Mouse (Mus musculus) C2C12 (cell line): ENCODE data around the gene Dnajc22. TPM values are rescaled to one million over a fixed set of nuclear protein-coding genes. Genes with fewer than 3 reads are reported as not detected.

Experiments
- H3K27me3 ChIP-seq: one replicate; pipeline ENCODE4 v1.6.1; 2011; ENCODE audit not compliant: control insufficient read depth, insufficient read depth, insufficient read length
- H3K36me3 ChIP-seq: one replicate; pipeline ENCODE4 v1.6.1; 2011; ENCODE audit not compliant: control insufficient read depth, insufficient read depth
- H3K4me3 ChIP-seq: one replicate; pipeline ENCODE4 v1.5.1; 2011; ENCODE audit warnings: mild to moderate bottlenecking, control low read depth; ENCODE audit not compliant: poor library complexity, insufficient read depth, severe bottlenecking
- H3K79me2 ChIP-seq: one replicate; pipeline ENCODE4 v1.6.1; 2011; ENCODE audit not compliant: control insufficient read depth, insufficient read depth
- H3K79me3 ChIP-seq: one replicate; pipeline ENCODE4 v1.6.1; 2011; ENCODE audit warnings: low read depth, control low read depth
- H3ac ChIP-seq: one replicate; pipeline ENCODE3; 2011; ENCODE audit warnings: low read depth; ENCODE audit not compliant: control insufficient read depth, insufficient read length
- CEBPB ChIP-seq: IDR thresholded peaks from one replicate; pipeline ENCODE4 v1.6.1; 2011; ENCODE audit warnings: low read depth, mild to moderate bottlenecking, control low read depth, moderate library complexity
- CTCF ChIP-seq: IDR thresholded peaks from one replicate; pipeline ENCODE4 v1.5.1; 2011; ENCODE audit not compliant: control insufficient read depth, insufficient read depth, insufficient read length
- FOSL1 ChIP-seq: IDR thresholded peaks from one replicate; pipeline ENCODE4 v1.8.0; 2011; ENCODE audit warnings: mild to moderate bottlenecking, low read length; ENCODE audit not compliant: poor library complexity, insufficient read depth, severe bottlenecking
- MAX ChIP-seq: IDR thresholded peaks from one replicate; pipeline ENCODE4 v1.6.1; 2011; ENCODE audit warnings: mild to moderate bottlenecking, control low read depth
- MYOD1 ChIP-seq: IDR thresholded peaks from one replicate; pipeline ENCODE4 v1.6.1; 2011; ENCODE audit warnings: low read depth; ENCODE audit not compliant: control insufficient read depth, insufficient read length
- MYOG ChIP-seq: IDR thresholded peaks from one replicate; pipeline ENCODE4 v1.6.1; 2011; ENCODE audit not compliant: control insufficient read depth, insufficient read length; ENCODE audit errors: extremely low read depth
- USF1 ChIP-seq: IDR thresholded peaks from one replicate; pipeline ENCODE4 v1.6.1; 2011; ENCODE audit warnings: low read depth, mild to moderate bottlenecking, control low read depth, moderate library complexity
- polyA plus RNA-seq: library from polyadenylated mRNA; unstranded; fragments of >200 nt; fragmentation: generic; extraction: Trizol; gene quantifications from one replicate; pipeline ENCODE4 v1.2.1, GENCODE M21; 2012; ENCODE audit warnings: missing spikeins

The Dnajc22 gene
- polyA plus RNA-seq, 1 experiment: 0.74 TPM

DNA sequence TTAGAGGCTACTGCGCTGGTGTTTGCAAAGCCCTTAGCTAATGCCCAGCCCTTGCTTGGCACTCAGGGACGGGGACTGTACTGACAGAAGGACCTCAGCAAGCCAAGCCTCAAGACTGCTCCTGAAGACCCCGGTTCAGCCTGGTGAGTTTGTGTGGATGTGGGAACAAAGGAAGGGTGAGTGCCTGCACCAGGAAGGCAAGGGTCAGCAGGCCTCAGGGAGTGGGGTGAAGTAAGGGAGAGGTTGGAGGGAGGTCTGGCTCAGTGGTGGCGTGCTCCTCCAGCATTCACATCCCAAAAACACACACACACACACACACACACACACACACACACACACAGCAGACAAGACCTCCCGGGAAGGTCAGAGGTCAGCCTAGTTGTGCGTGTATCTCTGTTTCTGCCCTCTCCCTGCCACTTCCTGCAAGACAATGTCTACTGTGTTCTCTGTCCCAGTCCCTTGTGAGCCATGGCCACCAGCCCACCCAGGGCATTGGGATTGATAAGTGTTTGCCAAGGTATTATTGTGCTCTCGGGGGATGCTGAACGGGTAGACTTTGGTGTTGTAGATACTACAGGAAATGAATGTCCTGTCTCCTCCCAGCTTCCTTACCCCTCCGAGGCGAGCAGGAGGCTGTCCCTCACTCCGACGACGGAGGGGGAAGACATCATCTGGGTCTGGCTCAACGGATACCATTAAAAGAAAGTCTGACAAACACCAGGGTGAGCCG lies 14.6 kb upstream of the Dnajc22 start:
- no peak overlapping the region for H3ac ChIP-seq
- no peak for TF ChIP-seq CEBPB
- TF ChIP-seq USF1: no peak
- TF ChIP-seq MAX: no peak
- TF ChIP-seq CTCF: no peak
- TF ChIP-seq MYOD1: no peak
- TF ChIP-seq FOSL1: no peak
- TF ChIP-seq MYOG: no peak
- peaks cover 20% of the 10 kb centered on the region for H3K79me3 ChIP-seq
- peaks cover 42% of the 10 kb centered on the region for H3K79me2 ChIP-seq
- no peak overlapping the region for H3K4me3 ChIP-seq
- no peaks in the 10 kb centered on the region for H3K27me3 ChIP-seq
- peaks cover 64% of the 10 kb centered on the region for H3K36me3 ChIP-seq

DNA sequence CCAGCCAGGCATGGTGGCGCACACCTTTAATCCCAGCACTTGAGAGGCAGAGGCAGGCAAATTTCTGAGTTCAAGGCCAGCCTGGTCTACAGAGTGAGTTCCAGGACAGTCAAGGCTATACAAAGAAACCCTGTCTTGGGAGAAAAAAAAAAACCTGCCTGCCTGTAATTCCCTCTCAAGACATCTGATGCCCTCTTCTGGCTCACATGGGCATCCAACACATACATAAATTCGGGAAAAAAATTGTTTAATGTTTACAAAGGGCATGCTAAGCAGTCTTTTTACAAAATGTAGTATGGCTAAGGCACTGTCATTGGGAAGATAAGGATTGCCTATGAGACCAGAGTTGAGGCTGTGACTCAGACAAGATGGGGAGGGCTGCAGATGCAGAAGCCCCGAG lies 13.2 kb upstream of the Dnajc22 start:
- H3K27me3 ChIP-seq: no peaks in the 10 kb centered on the region
- H3K79me2 ChIP-seq: peaks cover 40% of the 10 kb centered on the region
- no peak overlapping the region for H3ac ChIP-seq
- no peak for TF ChIP-seq MYOG
- no peak for TF ChIP-seq FOSL1
- no peak for TF ChIP-seq MYOD1
- TF ChIP-seq MAX: no peak
- TF ChIP-seq CEBPB: no peak
- peaks cover 20% of the 10 kb centered on the region for H3K79me3 ChIP-seq
- peaks cover 73% of the 10 kb centered on the region for H3K36me3 ChIP-seq
- H3K4me3 ChIP-seq: no peak overlapping the region

DNA sequence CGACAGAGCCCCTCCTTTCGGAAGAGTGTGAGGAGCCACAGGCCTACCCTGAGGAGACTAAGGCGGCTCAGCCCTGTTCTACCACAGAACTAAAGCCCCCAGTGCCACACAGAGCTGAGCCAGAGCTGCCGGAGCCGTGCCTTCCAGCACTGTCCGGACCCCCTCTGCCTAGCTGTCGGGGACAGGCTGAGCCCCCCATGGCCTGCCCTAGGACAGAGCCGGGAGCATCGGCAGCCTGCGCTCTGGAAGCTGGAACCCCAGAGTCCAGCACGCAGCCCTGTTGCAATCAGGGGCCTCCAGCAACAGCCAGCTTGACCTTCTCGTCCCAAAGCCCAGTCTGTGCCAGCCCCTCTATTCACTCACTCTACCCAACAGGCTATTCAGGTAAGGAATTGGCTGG lies 10.6 kb upstream of the Dnajc22 start:
- TF ChIP-seq FOSL1 (no peak), MAX (no peak), CEBPB (no peak), MYOG (no peak), CTCF (no peak), USF1 (no peak), MYOD1 (no peak)
- peaks cover under 1% of the 10 kb centered on the region for H3K79me3 ChIP-seq
- H3K27me3 ChIP-seq: no peaks in the 10 kb centered on the region
- peaks cover 64% of the 10 kb centered on the region for H3K36me3 ChIP-seq
- H3K79me2 ChIP-seq: peaks cover 15% of the 10 kb centered on the region
- no peak overlapping the region for H3K4me3 ChIP-seq
- H3ac ChIP-seq: no peak overlapping the region

DNA sequence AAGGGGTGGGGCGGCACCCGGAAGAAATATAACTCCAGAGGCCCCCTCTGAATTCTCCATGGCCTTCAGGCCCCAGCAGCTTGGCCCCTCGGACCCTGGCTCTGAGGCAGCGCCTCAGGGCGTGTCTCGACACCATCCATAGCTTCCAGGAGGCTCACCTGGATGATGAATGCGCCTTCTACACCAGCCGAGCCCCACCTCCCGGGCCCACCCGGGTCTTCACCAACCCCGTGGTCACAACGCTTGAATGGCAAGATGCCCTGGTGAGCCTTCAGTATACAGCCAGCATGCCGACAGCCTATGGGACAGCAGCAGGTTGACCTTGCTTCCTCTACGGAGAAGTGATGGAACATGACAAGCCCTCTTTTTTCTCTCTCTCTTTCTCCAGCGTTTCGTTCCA lies 10.1 kb upstream of the Dnajc22 start:
- no peak for TF ChIP-seq FOSL1
- Histone ChIP-seq H3K36me3 (peaks cover 59% of the 10 kb centered on the region), H3K27me3 (no peaks in the 10 kb centered on the region), H3K79me2 (peaks cover 10% of the 10 kb centered on the region), H3K4me3 (no peak overlapping the region), H3ac (no peak overlapping the region), H3K79me3 (no peaks in the 10 kb centered on the region)

DNA sequence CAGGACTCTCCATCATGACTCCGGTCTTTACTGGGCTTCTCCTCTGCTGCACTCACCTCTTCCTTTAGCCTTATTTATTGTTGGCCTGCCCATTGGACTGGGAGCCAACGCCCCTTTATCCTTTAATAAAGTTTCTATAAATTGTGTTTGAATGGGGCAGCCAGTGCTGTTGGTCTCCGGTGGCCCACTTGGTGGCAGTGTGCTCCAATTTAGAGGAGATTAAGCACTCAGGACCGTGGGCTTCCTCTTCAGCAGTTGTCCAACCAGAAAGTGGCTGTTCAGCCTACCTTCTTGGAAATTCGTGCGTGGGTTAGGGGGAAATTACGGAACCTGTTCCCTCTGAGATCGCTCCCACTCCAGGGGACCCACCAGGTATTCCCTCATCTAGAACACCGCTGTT lies 9.7 kb upstream of the Dnajc22 start:
- H3K79me3 ChIP-seq: no peaks in the 10 kb centered on the region
- H3K36me3 ChIP-seq: peaks cover 54% of the 10 kb centered on the region
- H3ac ChIP-seq: no peak overlapping the region
- peaks cover 5% of the 10 kb centered on the region for H3K79me2 ChIP-seq
- H3K27me3 ChIP-seq: no peaks in the 10 kb centered on the region
- TF ChIP-seq CTCF: no peak
- TF ChIP-seq CEBPB: no peak
- TF ChIP-seq FOSL1: no peak
- no peak for TF ChIP-seq MYOD1
- TF ChIP-seq MAX: no peak
- TF ChIP-seq USF1: no peak
- TF ChIP-seq MYOG: no peak
- H3K4me3 ChIP-seq: no peak overlapping the region

DNA sequence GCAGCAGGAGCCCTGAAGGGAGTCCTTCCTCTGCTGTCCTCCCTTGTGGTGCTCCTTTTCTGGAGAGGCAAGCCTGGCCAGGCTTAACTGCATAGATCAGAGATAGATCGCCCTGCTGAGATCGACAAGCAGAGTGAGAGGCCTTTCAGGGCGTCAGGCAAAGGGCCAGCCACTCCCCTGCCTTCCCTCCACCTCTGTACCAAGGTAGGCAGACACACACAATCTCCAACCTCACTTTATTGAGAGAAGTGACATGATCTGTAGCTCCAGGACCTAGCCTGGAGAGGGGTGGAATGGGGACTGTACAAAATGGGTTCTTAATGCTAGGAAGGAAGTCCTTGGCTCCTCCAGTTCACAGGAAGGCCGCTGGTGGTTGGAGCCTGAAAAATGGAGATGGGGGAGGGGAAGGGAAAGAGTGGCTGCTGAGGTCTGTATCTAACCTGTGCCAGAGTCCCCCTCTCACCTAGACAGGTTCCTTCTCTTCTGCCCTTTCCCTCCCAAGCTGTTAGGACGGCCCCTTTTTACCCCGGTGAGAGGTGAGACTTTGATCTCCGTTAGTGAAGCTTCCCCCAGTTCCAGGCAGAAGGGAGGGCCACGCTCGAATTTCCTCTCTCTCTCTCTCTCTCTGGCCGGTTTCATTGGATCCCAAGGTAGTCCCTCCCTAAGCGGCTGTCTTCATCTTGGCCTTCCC lies 9.0 kb upstream of the Dnajc22 start:
- H3ac ChIP-seq: no peak overlapping the region
- H3K4me3 ChIP-seq: no peak overlapping the region
- H3K79me3 ChIP-seq: no peaks in the 10 kb centered on the region
- no peaks in the 10 kb centered on the region for H3K27me3 ChIP-seq
- H3K36me3 ChIP-seq: peaks cover 47% of the 10 kb centered on the region
- no peak for TF ChIP-seq MYOG
- H3K79me2 ChIP-seq: no peaks in the 10 kb centered on the region
